Mouse (Mus musculus) left cerebral cortex, postnatal 25 days (tissue): ENCODE measurements around the gene Frmd8. TPM values are rescaled to one million over a fixed set of nuclear protein-coding genes. Genes with fewer than 3 reads are reported as not detected.

ENCODE experiments used
- DNase-seq, 2 experiments: peaks; one replicate each; pipeline ENCODE4 v3.0.0; 2022; ENCODE audit warnings: low spot score in 2 of 2, mixed read lengths in 1 of 2
- intact Hi-C: fragments of 180-260 bp; cut with DNase I; formaldehyde crosslinking; loops from one replicate; pipeline ENCODE4 v1.15.1; 2025
- total RNA-seq, 2 experiments: library from RNA; stranded (reverse); gene quantifications; 2 replicates each; pipeline ENCODE4 v1.2.3; 2021

Gene Frmd8
- total RNA-seq, 2 experiments from 2014 or later, result 9.5 to 14.6 TPM

GRCm38 (mm10) chr19:5801432-5801964, 73.6 kb downstream of the Frmd8 start:
- intact Hi-C loops, result no loop called here
- no peak for DNase-seq

- intact Hi-C loops, result no loop called here
- DNase-seq, result no peak
Observed at GRCm38 (mm10) chr19:5800632-5801431, 74.2 kb downstream of the Frmd8 start.

- DNase-seq, result no peak
- intact Hi-C loops, result no loop called here
Observed at GRCm38 (mm10) chr19:5800350-5800631, 74.8 kb downstream of the Frmd8 start.

Other genes with a start within 250 kb of the Frmd8 start
- 10 to 100 TPM; 20.5 to 20.6 TPM for gene Rela, start 237.8 kb downstream of the Frmd8 start, total RNA-seq
- gene Sipa1, start 211.6 kb downstream of the Frmd8 start, total RNA-seq, result 10 to 100 TPM; 14.5 to 18.7 TPM
- 10 to 100 TPM; 16.1 to 17.2 TPM for gene Map3k11, start 186.5 kb downstream of the Frmd8 start, total RNA-seq
- 10 to 100 TPM; 63.6 to 67.9 TPM for gene Pcnx3, start 186.4 kb downstream of the Frmd8 start, total RNA-seq
- not detected for gene Kcnk7, start 170.9 kb downstream of the Frmd8 start, total RNA-seq
- 10 to 100 TPM; 24.6 to 27.3 TPM for gene Ehbp1l1, start 149.0 kb downstream of the Frmd8 start, total RNA-seq
- 10 to 100 TPM; 30.0 to 30.2 TPM for gene Fam89b, start 145.6 kb downstream of the Frmd8 start, total RNA-seq
- 10 to 100 TPM; 27.0 to 31.6 TPM for gene Ltbp3, start 134.4 kb downstream of the Frmd8 start, total RNA-seq
- 10 to 100 TPM; 82.0 to 86.8 TPM for gene Scyl1, start 103.9 kb downstream of the Frmd8 start, total RNA-seq
- 1 to 10 TPM; 2.5 to 3.0 TPM for gene Slc25a45, start 2.5 kb upstream of the Frmd8 start, total RNA-seq
- gene Tigd3, start 18.9 kb upstream of the Frmd8 start, total RNA-seq, result 1 to 10 TPM; 4.5 to 5.5 TPM
- gene Dpf2, start 37.7 kb upstream of the Frmd8 start, total RNA-seq, result 10 to 100 TPM; 84.1 to 96.1 TPM
- gene Cdc42ep2, start 49.5 kb upstream of the Frmd8 start, total RNA-seq, result 1 to 10 TPM; 6.2 to 6.6 TPM
- 1 to 10 TPM; 3.8 to 5.6 TPM for gene Pola2, start 88.9 kb upstream of the Frmd8 start, total RNA-seq
- gene Slc22a20, start 110.9 kb upstream of the Frmd8 start, total RNA-seq, result not detected
- 10 to 100 TPM; 17.5 to 18.5 TPM for gene Capn1, start 140.6 kb upstream of the Frmd8 start, total RNA-seq
- 10 to 100 TPM; 45.4 to 49.5 TPM for gene Syvn1, start 171.3 kb upstream of the Frmd8 start, total RNA-seq
- 10 to 100 TPM; 45.1 to 47.0 TPM for gene Mrpl49, start 182.5 kb upstream of the Frmd8 start, total RNA-seq
- gene Fau, start 182.6 kb upstream of the Frmd8 start, total RNA-seq, result 100 to 1,000 TPM; 593 to 625 TPM
- 10 to 100 TPM; 33.4 to 38.1 TPM for gene Znhit2, start 185.9 kb upstream of the Frmd8 start, total RNA-seq
- 10 to 100 TPM; 24.9 to 25.2 TPM for gene Tm7sf2, start 193.1 kb upstream of the Frmd8 start, total RNA-seq
- 10 to 100 TPM; 71.9 to 77.6 TPM for gene Vps51, start 202.0 kb upstream of the Frmd8 start, total RNA-seq
- gene Tmem262, start 204.8 kb upstream of the Frmd8 start, total RNA-seq, result not detected
- gene Gm28374, start 207.0 kb upstream of the Frmd8 start, total RNA-seq, result under 1 TPM; 0.53 to 0.55 TPM
- 10 to 100 TPM; 36.5 to 37.2 TPM for gene Zfpl1, start 209.7 kb upstream of the Frmd8 start, total RNA-seq
- under 1 TPM; 0.18 to 0.34 TPM for gene Cdca5, start 209.7 kb upstream of the Frmd8 start, total RNA-seq
- not detected for gene AC131692.1, start 219.1 kb upstream of the Frmd8 start, total RNA-seq
- under 1 TPM in 1 of 2 experiments, not detected in 1; 0.21 TPM for gene Naaladl1, start 230.5 kb upstream of the Frmd8 start, total RNA-seq
- gene Sac3d1, start 243.4 kb upstream of the Frmd8 start, total RNA-seq, result 10 to 100 TPM; 23.7 to 25.0 TPM